Mouse (Mus musculus): Measurements from ENCODE around the gene Rnf114.

The Rnf114 gene

GRCm38 (mm10) chr2:167491757-167492708 is at the start of gene Rnf114:
TSS of gene Rnf114 (plus strand) at chr2:167492645.
- in situ Hi-C loops (cut with MboI) = no loop called here

GRCm38 (mm10) chr2:167443411-167444193 is 48.8 kb upstream of the Rnf114 start:
- in situ Hi-C loops (cut with MboI) = no loop called here

GRCm38 (mm10) chr2:167445911-167446780 is 46.3 kb upstream of the Rnf114 start:
- in situ Hi-C loops (cut with MboI) = no loop called here

- in situ Hi-C loops (cut with MboI) = no loop called here
These were observed 45.2 kb upstream of the Rnf114 start for GRCm38 (mm10) chr2:167447207-167447606.

- in situ Hi-C loops (cut with MboI) = no loop called here
These were observed 44.8 kb upstream of the Rnf114 start for GRCm38 (mm10) chr2:167447629-167448028.

- in situ Hi-C loops (cut with MboI) = no loop called here
These were observed 42.8 kb upstream of the Rnf114 start for GRCm38 (mm10) chr2:167449331-167450275.

- in situ Hi-C loops (cut with MboI) = no loop called here
These were observed 41.8 kb upstream of the Rnf114 start for GRCm38 (mm10) chr2:167450647-167451046.

- in situ Hi-C loops (cut with MboI) = no loop called here
These were observed 38.6 kb upstream of the Rnf114 start for GRCm38 (mm10) chr2:167453814-167454213.

GRCm38 (mm10) chr2:167456361-167457020 is 36.0 kb upstream of the Rnf114 start:
- in situ Hi-C loops (cut with MboI) = no loop called here

- in situ Hi-C loops (cut with MboI) = no loop called here
These were observed 35.2 kb upstream of the Rnf114 start for GRCm38 (mm10) chr2:167457213-167457612.

GRCm38 (mm10) chr2:167458548-167458947 is 33.9 kb upstream of the Rnf114 start:
- in situ Hi-C loops (cut with MboI) = no loop called here

- in situ Hi-C loops (cut with MboI) = no loop called here
These were observed 33.2 kb upstream of the Rnf114 start for GRCm38 (mm10) chr2:167459071-167459865.

- in situ Hi-C loops (cut with MboI) = no loop called here
These were observed 29.5 kb upstream of the Rnf114 start for GRCm38 (mm10) chr2:167462954-167463353.

- in situ Hi-C loops (cut with MboI) = no loop called here
These were observed 28.6 kb upstream of the Rnf114 start for GRCm38 (mm10) chr2:167463802-167464201.

- in situ Hi-C loops (cut with MboI) = no loop called here
These were observed 26.5 kb upstream of the Rnf114 start for GRCm38 (mm10) chr2:167465951-167466350.

- in situ Hi-C loops (cut with MboI) = no loop called here
These were observed 25.2 kb upstream of the Rnf114 start for GRCm38 (mm10) chr2:167467214-167467613.

GRCm38 (mm10) chr2:167468444-167468843 is 24.0 kb upstream of the Rnf114 start:
- in situ Hi-C loops (cut with MboI) = no loop called here

GRCm38 (mm10) chr2:167470611-167471010 is 21.8 kb upstream of the Rnf114 start:
- in situ Hi-C loops (cut with MboI) = no loop called here

- in situ Hi-C loops (cut with MboI) = no loop called here
These were observed 20.9 kb upstream of the Rnf114 start for GRCm38 (mm10) chr2:167471585-167471984.
